Mouse (Mus musculus): ENCODE results near the gene Cbr4. TPM values are rescaled to one million over a fixed set of nuclear protein-coding genes. Genes with fewer than 3 reads are reported as not detected.

Cbr4 gene
- total and polyA plus RNA-seq, 3 experiments, result 37.0 to 59.1 (median 40.2) TPM

DNA sequence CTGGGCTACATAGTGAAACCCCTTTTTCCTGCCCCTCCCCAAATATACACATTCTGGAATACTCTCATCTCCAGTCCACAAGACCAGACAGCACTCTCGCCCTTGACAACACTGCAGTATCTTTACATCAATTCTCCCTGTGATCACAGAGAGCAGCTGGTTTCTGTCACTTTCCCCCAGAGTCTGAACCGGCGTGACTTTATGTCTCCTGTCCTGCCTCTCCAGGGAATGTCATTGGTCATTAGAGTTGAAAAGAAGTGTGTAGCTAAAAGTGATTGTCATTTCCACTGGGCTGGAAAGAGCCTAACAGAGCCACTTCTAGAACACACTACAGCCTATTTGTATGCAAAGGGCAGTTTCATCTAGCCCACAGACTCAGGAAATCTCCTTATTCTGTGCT lies 43.2 kb upstream of the Cbr4 start:
- H3K27me3 ChIP-seq (replicated peaks), result no peaks in the 10 kb centered on the region
- H3K79me2 ChIP-seq (replicated peaks; ENCODE audit: control insufficient read depth, extremely low read depth, insufficient read depth, poor library complexity, severe bottlenecking), result no peaks in the 10 kb centered on the region
- no peak overlapping the region for H3K4me2 ChIP-seq (ENCODE audit: insufficient read depth, low read depth, poor library complexity, severe bottlenecking)
- H3K9ac ChIP-seq (ENCODE audit: insufficient read depth, low read depth), result no peak overlapping the region
- no peak overlapping the region for H3K27ac ChIP-seq (ENCODE audit: insufficient read depth, low read depth)
- in situ Hi-C loops (cut with MboI; ENCODE audit: low pct_ligation_motif_present, low pct_unique_long_range_greater_than_20kb, low sequenced_read_pairs) (no loop called here), dilution Hi-C loops (cut with MboI; ENCODE audit: extremely low pct_ligation_motif_present, extremely low pct_unique_long_range_greater_than_20kb, low sequenced_read_pairs) (no loop called here)
- peaks cover 14% of the 10 kb centered on the region for H3K9me3 ChIP-seq (replicated peaks; ENCODE audit: low read length)
- no peaks in the 10 kb centered on the region for H3K36me3 ChIP-seq (replicated peaks in 1 of 2; ENCODE audit: control insufficient read depth in 1 of 2, insufficient read depth in 1 of 2, low read length in 1 of 2)
- no peak for DNase-seq (ENCODE audit: extremely low read depth)
- H3K4me1 ChIP-seq (ENCODE audit: control insufficient read depth in 1 of 2, insufficient read depth in 2 of 2), result peaks cover 0 to 6% of the 10 kb centered on the region in 2 experiments; a peak in 1 of 4 replicates
- TF ChIP-seq SMC3 (IDR thresholded peaks at IDR 0.05; ENCODE audit: low read depth, low read length) (no peak), PAX5 (IDR thresholded peaks at IDR 0.05; ENCODE audit: low read length) (no peak)
- no peak overlapping the region for H3K4me3 ChIP-seq (replicated peaks in 1 of 3; ENCODE audit: low read depth in 2 of 3, low read length in 2 of 3, poor library complexity in 1 of 3)

GRCm38 (mm10) chr8:61446329-61446728 lies 41.2 kb upstream of the Cbr4 start:
- no peak overlapping the region for H3K27ac ChIP-seq (ENCODE audit: insufficient read depth, low read depth)
- no peak for DNase-seq (ENCODE audit: extremely low read depth)
- H3K79me2 ChIP-seq (replicated peaks; ENCODE audit: control insufficient read depth, extremely low read depth, insufficient read depth, poor library complexity, severe bottlenecking), result no peaks in the 10 kb centered on the region
- dilution Hi-C loops (cut with MboI; ENCODE audit: extremely low pct_ligation_motif_present, extremely low pct_unique_long_range_greater_than_20kb, low sequenced_read_pairs), result no loop called here
- no peak overlapping the region for H3K9ac ChIP-seq (ENCODE audit: insufficient read depth, low read depth)
- TF ChIP-seq GABPA (IDR thresholded peaks at IDR 0.05; ENCODE audit: insufficient replicate concordance, low read depth, low read length) (no peak), TBP (conservative IDR thresholded peaks at IDR 0.05; ENCODE audit: low read depth, low read length) (no peak), RCOR1 (conservative IDR thresholded peaks at IDR 0.05; ENCODE audit: low read depth, low read length) (no peak), MAX (IDR thresholded peaks at IDR 0.05; ENCODE audit: low read length) (no peak), CHD1 (IDR thresholded peaks at IDR 0.05; ENCODE audit: low read depth, low read length) (no peak), UBTF (IDR thresholded peaks at IDR 0.05; ENCODE audit: low read depth, low read length) (no peak), POLR2AphosphoS2 (IDR thresholded peaks at IDR 0.05; ENCODE audit: low read depth, low read length) (no peak), ZMIZ1 (IDR thresholded peaks at IDR 0.05; ENCODE audit: low read depth, low read length) (no peak)
- in situ Hi-C loops (cut with MboI; ENCODE audit: low pct_ligation_motif_present, low pct_unique_long_range_greater_than_20kb, low sequenced_read_pairs), result no loop called here
- no peak overlapping the region for H3K4me3 ChIP-seq (replicated peaks in 1 of 3; ENCODE audit: low read depth in 2 of 3, low read length in 2 of 3, poor library complexity in 1 of 3)
- H3K4me2 ChIP-seq (ENCODE audit: insufficient read depth, low read depth, poor library complexity, severe bottlenecking), result no peak overlapping the region
- no peaks in the 10 kb centered on the region for H3K36me3 ChIP-seq (replicated peaks in 1 of 2; ENCODE audit: control insufficient read depth in 1 of 2, insufficient read depth in 1 of 2, low read length in 1 of 2)
- H3K4me1 ChIP-seq (ENCODE audit: control insufficient read depth in 1 of 2, insufficient read depth in 2 of 2), result peaks cover 5 to 22% of the 10 kb centered on the region in 2 experiments; a peak in 2 of 4 replicates
- H3K9me3 ChIP-seq (replicated peaks; ENCODE audit: low read length), result peaks cover 2% of the 10 kb centered on the region
- H3K27me3 ChIP-seq (replicated peaks), result no peaks in the 10 kb centered on the region

- no peak overlapping the region for H3K9ac ChIP-seq (ENCODE audit: insufficient read depth, low read depth)
- H3K27me3 ChIP-seq (replicated peaks), result no peaks in the 10 kb centered on the region
- in situ Hi-C loops (cut with MboI; ENCODE audit: low pct_ligation_motif_present, low pct_unique_long_range_greater_than_20kb, low sequenced_read_pairs), result no loop called here
- H3K4me1 ChIP-seq (ENCODE audit: control insufficient read depth in 1 of 2, insufficient read depth in 2 of 2), result peaks cover 5 to 26% of the 10 kb centered on the region in 2 experiments; a peak in 2 of 4 replicates
- TF ChIP-seq SIN3A (IDR thresholded peaks at IDR 0.05; ENCODE audit: low read length) (no peak), MAX (IDR thresholded peaks at IDR 0.05; ENCODE audit: low read length) (no peak), UBTF (IDR thresholded peaks at IDR 0.05; ENCODE audit: low read depth, low read length) (no peak), MEF2A (IDR thresholded peaks at IDR 0.05; ENCODE audit: borderline replicate concordance, low read depth, low read length) (no peak)
- dilution Hi-C loops (cut with MboI; ENCODE audit: extremely low pct_ligation_motif_present, extremely low pct_unique_long_range_greater_than_20kb, low sequenced_read_pairs), result no loop called here
- no peak overlapping the region for H3K4me2 ChIP-seq (ENCODE audit: insufficient read depth, low read depth, poor library complexity, severe bottlenecking)
- no peaks in the 10 kb centered on the region for H3K79me2 ChIP-seq (replicated peaks; ENCODE audit: control insufficient read depth, extremely low read depth, insufficient read depth, poor library complexity, severe bottlenecking)
- H3K4me3 ChIP-seq (replicated peaks in 1 of 3; ENCODE audit: low read depth in 2 of 3, low read length in 2 of 3, poor library complexity in 1 of 3), result no peak overlapping the region
- no peak for DNase-seq (ENCODE audit: extremely low read depth)
- no peaks in the 10 kb centered on the region for H3K9me3 ChIP-seq (replicated peaks; ENCODE audit: low read length)
- H3K36me3 ChIP-seq (replicated peaks in 1 of 2; ENCODE audit: control insufficient read depth in 1 of 2, insufficient read depth in 1 of 2, low read length in 1 of 2), result no peaks in the 10 kb centered on the region
- H3K27ac ChIP-seq (ENCODE audit: insufficient read depth, low read depth), result no peak overlapping the region
Observed at GRCm38 (mm10) chr8:61448100-61448499, 39.4 kb upstream of the Cbr4 start.

Measured in CH12.LX (cell line).